Mouse (Mus musculus): ENCODE data around the gene Adamts9. TPM values are rescaled to one million over a fixed set of nuclear protein-coding genes. Genes with fewer than 3 reads are reported as not detected.
A peak's percentile ranks its signal among the peaks of the same experiment; 100 is the strongest.

The Adamts9 gene
- 10 to 100 TPM; 15.1 to 22.1 (median 18.6) TPM for total RNA-seq (2022)

- DNase-seq: peak; percentile 86
Measured at GRCm38 (mm10) chr6:92943057-92943781, at the start of gene Adamts9. TSS of gene Adamts9 (minus strand) at chr6:92943492.

- DNase-seq: no peak
Measured at GRCm38 (mm10) chr6:92991616-92992015, 48.3 kb upstream of the Adamts9 start.

GRCm38 (mm10) chr6:92988620-92988998 is 45.3 kb upstream of the Adamts9 start:
- DNase-seq: no peak

- peak; percentile 31 for DNase-seq
Measured at GRCm38 (mm10) chr6:92987846-92988619, 44.7 kb upstream of the Adamts9 start.

- DNase-seq: no peak
Measured at GRCm38 (mm10) chr6:92987366-92987765, 44.1 kb upstream of the Adamts9 start.

- peak; percentile 53 for DNase-seq
Measured at GRCm38 (mm10) chr6:92983421-92983820, 40.1 kb upstream of the Adamts9 start.

- DNase-seq: no peak
Measured at GRCm38 (mm10) chr6:92981451-92982186, 38.3 kb upstream of the Adamts9 start.

- DNase-seq: no peak
Measured at GRCm38 (mm10) chr6:92973340-92973739, 30.0 kb upstream of the Adamts9 start.

GRCm38 (mm10) chr6:92968718-92969117 is 25.4 kb upstream of the Adamts9 start:
- no peak for DNase-seq

- DNase-seq: no peak
Measured at GRCm38 (mm10) chr6:92968216-92968615, 24.9 kb upstream of the Adamts9 start.

- DNase-seq: no peak
Measured at GRCm38 (mm10) chr6:92962966-92963365, 19.7 kb upstream of the Adamts9 start.

- no peak for DNase-seq
Measured at GRCm38 (mm10) chr6:92960997-92961396, 17.7 kb upstream of the Adamts9 start.

GRCm38 (mm10) chr6:92959416-92959815 is 16.1 kb upstream of the Adamts9 start:
- no peak for DNase-seq

GRCm38 (mm10) chr6:92947337-92948042 is 4.2 kb upstream of the Adamts9 start:
- no peak for DNase-seq

GRCm38 (mm10) chr6:92944711-92945110 is 1.4 kb upstream of the Adamts9 start:
- DNase-seq: no peak

GRCm38 (mm10) chr6:92944048-92944685 is 875 bp upstream of the Adamts9 start:
- no peak for DNase-seq

- DNase-seq: peak; percentile 20
Measured at GRCm38 (mm10) chr6:92941756-92942420, 1.4 kb downstream of the Adamts9 start.

GRCm38 (mm10) chr6:92941281-92941731 is 2.0 kb downstream of the Adamts9 start:
- peak; percentile 92 for DNase-seq

GRCm38 (mm10) chr6:92940191-92941131 is 2.8 kb downstream of the Adamts9 start:
- peak; percentile 61 for DNase-seq

- DNase-seq: no peak
Measured at GRCm38 (mm10) chr6:92928261-92928660, 15.0 kb downstream of the Adamts9 start.
